Mouse (Mus musculus) ES-Bruce4 (cell line): Measurements from ENCODE around the gene Ccnjl.

Source experiments
- CTCF ChIP-seq: IDR thresholded peaks from one replicate; pipeline ENCODE4 v1.8.1; 2011; ENCODE audit warnings: low read depth, low read length
- EP300 ChIP-seq: IDR thresholded peaks from 2 replicates; pipeline ENCODE4 v1.6.1; 2011; ENCODE audit warnings: low read depth, low read length; ENCODE audit not compliant: insufficient read depth
- POLR2A ChIP-seq: IDR thresholded peaks from one replicate; pipeline ENCODE4 v1.8.1; 2011; ENCODE audit warnings: low read length; ENCODE audit not compliant: insufficient read depth

DNA sequence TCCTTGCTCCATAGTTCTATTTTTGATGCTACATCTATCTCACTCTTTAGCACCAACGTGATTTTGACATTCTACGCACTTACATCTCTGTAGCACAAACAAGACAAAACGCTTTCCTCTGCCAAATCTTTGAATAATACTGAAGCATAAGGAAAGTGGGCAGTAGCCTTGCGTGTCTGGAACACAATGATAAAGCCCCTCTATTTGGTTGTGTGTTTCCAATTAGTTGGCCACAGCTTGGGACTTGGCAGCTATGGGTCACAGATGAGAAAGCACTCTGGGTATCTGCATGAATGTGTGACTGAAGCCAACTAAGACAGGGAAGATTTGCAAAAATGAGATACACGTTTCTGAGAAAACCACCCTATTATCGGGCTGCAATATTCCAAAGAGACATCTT is 20.6 kb upstream of the Ccnjl start:
- TF ChIP-seq EP300 (no peak), CTCF (no peak), POLR2A (no peak)
